Mouse (Mus musculus) spleen, postnatal 36 days (tissue): ENCODE results near the gene Map3k5.

ENCODE experiments used
- DNase-seq, 2 experiments: peaks; one replicate each; pipeline ENCODE4 v3.0.0; 2022; ENCODE audit warnings: low spot score in 2 of 2, mixed read lengths in 1 of 2

Gene Map3k5

GRCm38 (mm10) chr10:20104271-20104931 lies 170.1 kb downstream of the Map3k5 start:
- DNase-seq = peak; percentile 19 to 48

GRCm38 (mm10) chr10:20105575-20105974 lies 171.3 kb downstream of the Map3k5 start:
- no peak for DNase-seq

GRCm38 (mm10) chr10:20107031-20107430 lies 172.8 kb downstream of the Map3k5 start:
- DNase-seq = no peak

GRCm38 (mm10) chr10:20111508-20111907 lies 177.2 kb downstream of the Map3k5 start:
- DNase-seq = no peak

- DNase-seq = no peak
Measured at GRCm38 (mm10) chr10:20112026-20112973, 178.0 kb downstream of the Map3k5 start.

GRCm38 (mm10) chr10:20119504-20120425 lies 185.5 kb downstream of the Map3k5 start:
- no peak for DNase-seq

- DNase-seq = no peak
Measured at GRCm38 (mm10) chr10:20121981-20122380, 187.7 kb downstream of the Map3k5 start.

GRCm38 (mm10) chr10:20123401-20123800 lies 189.1 kb downstream of the Map3k5 start:
- DNase-seq = peak; percentile 16 to 34

- DNase-seq = no peak
Measured at GRCm38 (mm10) chr10:20124576-20124975, 190.3 kb downstream of the Map3k5 start.

GRCm38 (mm10) chr10:20125226-20125625 lies 191.0 kb downstream of the Map3k5 start:
- DNase-seq = peak in 1 of 2 experiments; percentile 27

GRCm38 (mm10) chr10:20132933-20133652 lies 198.8 kb downstream of the Map3k5 start:
- DNase-seq = no peak

GRCm38 (mm10) chr10:20135350-20136058 lies 201.2 kb downstream of the Map3k5 start:
- no peak for DNase-seq

- DNase-seq = no peak
Measured at GRCm38 (mm10) chr10:20136505-20136904, 202.2 kb downstream of the Map3k5 start.

GRCm38 (mm10) chr10:20141376-20141775 lies 207.1 kb downstream of the Map3k5 start:
- DNase-seq = no peak

GRCm38 (mm10) chr10:20148130-20148772 lies 214.0 kb downstream of the Map3k5 start, which contains the start of gene Map7:
Gene Map7 (plus strand): TSS chr10:20148471.
- DNase-seq = no peak

- peak; percentile 40 to 41 for DNase-seq
Measured at GRCm38 (mm10) chr10:20148773-20149120, 214.5 kb downstream of the Map3k5 start.

GRCm38 (mm10) chr10:20149121-20149834 lies 215.0 kb downstream of the Map3k5 start:
- DNase-seq = peak in 1 of 2 experiments; percentile 10

GRCm38 (mm10) chr10:20149835-20150355 lies 215.6 kb downstream of the Map3k5 start:
- DNase-seq = no peak

GRCm38 (mm10) chr10:20152131-20152530 lies 217.9 kb downstream of the Map3k5 start:
- DNase-seq = no peak
